Mouse (Mus musculus): Measurements from ENCODE around the gene Rpl27a. TPM values are rescaled to one million over a fixed set of nuclear protein-coding genes. Genes with fewer than 3 reads are reported as not detected.

Gene Rpl27a
- polyA plus RNA-seq, 1 experiment from 2014 or later, result 131 TPM

DNA sequence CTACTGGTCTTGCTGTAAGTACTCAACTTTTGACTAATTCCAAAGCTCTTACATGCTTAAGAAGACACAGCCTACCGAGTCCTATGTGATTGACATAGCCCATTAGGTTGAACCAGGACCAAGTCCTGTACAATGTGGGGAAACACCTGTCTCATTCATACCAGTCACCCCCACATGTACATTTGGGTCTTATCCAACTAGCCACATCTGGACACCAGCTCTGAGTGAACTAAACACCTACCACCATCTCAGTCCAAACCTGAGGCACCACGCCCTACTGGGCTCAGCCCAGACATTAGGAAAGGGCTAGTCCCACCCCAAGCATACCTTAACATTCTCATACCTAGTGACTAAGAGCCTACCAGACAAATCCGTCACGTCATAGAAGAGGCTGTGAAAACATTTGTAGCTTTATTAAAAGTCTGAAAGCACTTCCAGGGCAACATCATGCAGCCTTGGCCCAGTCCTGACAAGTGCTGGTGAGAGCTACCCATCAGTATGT lies 49.5 kb downstream of the Rpl27a start:
- Histone ChIP-seq H3K4me1 (ENCODE audit: control insufficient read depth, insufficient read depth, low read length) (peaks cover 14% of the 10 kb centered on the region), H3K36me3 (ENCODE audit: control insufficient read depth, insufficient read depth, low read length) (peaks cover 3% of the 10 kb centered on the region), H3K4me3 (ENCODE audit: low read length) (no peak overlapping the region), H3K4me2 (ENCODE audit: low read depth, low read length) (no peak overlapping the region), H3K9ac (ENCODE audit: low read depth, low read length) (no peak overlapping the region), H3K27ac (ENCODE audit: low read length) (no peak overlapping the region), H3K9me3 (ENCODE audit: control insufficient read depth, low read length) (no peaks in the 10 kb centered on the region), H3K27me3 (replicated peaks; ENCODE audit: control insufficient read depth, insufficient read depth, low read length) (no peaks in the 10 kb centered on the region)
- ATAC-seq, result no peak
- WGBS, result 84% methylated on average over 4 of the region's 4 CpGs

Small RNA genes lying within 50 kb of the gene (microRNA-seq; reads per million reads assigned to microRNA genes)
- gene Gm47284, result not detected

Other genes with a start within 250 kb of the Rpl27a start
- 0.28 and 0.51 TPM in 2 replicates for gene Stk33, start 80.1 kb upstream of the Rpl27a start, polyA plus RNA-seq (2015; fragmentation: Nextera tagmentation; extraction: Ambion mirVana)
- gene Trim66, start 11.0 kb upstream of the Rpl27a start, polyA plus RNA-seq (2015; fragmentation: Nextera tagmentation; extraction: Ambion mirVana), result 0.01 TPM in 1 of 2 replicates, not detected in the other
- gene St5, start 184.5 kb downstream of the Rpl27a start, polyA plus RNA-seq (2015; fragmentation: Nextera tagmentation; extraction: Ambion mirVana), result 66.9 and 71.9 TPM in 2 replicates
- gene Akip1, start 184.5 kb downstream of the Rpl27a start, polyA plus RNA-seq (2015; fragmentation: Nextera tagmentation; extraction: Ambion mirVana), result 37.6 and 40.9 TPM in 2 replicates
- 0.13 TPM in 1 of 2 replicates, not detected in the other for gene BC051019, start 204.7 kb downstream of the Rpl27a start, polyA plus RNA-seq (2015; fragmentation: Nextera tagmentation; extraction: Ambion mirVana)
- 0.33 and 0.61 TPM in 2 replicates for gene Ascl3, start 212.6 kb downstream of the Rpl27a start, polyA plus RNA-seq (2015; fragmentation: Nextera tagmentation; extraction: Ambion mirVana)
- 80.7 and 86.1 TPM in 2 replicates for gene Tmem9b, start 233.7 kb downstream of the Rpl27a start, polyA plus RNA-seq (2015; fragmentation: Nextera tagmentation; extraction: Ambion mirVana)

Data from intestine, embryonic 16.5 days (tissue).